Mouse (Mus musculus): ENCODE results near the gene Ugt1a7c.

Ugt1a7c gene

DNA sequence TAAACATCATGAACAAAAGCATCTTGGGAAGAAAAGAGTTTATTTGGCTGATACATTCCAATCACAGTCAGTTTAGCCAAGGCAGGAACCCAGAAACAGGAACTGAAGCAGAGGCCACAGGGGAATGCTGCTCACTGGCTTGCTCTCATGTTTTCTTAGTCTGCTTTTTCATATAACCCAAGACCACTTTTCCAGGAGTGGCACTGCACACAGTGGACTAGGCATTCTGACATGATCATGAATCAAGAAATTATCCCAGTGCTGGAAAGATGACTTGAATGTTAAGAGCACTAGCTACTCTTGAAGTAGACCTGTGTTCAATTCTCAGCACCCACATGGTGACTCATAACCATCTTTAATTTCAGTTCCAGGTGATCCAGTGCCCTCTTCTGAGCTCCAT lies 130.9 kb downstream of the Ugt1a7c start:
- no peak for TF ChIP-seq GATA4 (IDR thresholded peaks at IDR 0.05; ENCODE audit: insufficient replicate concordance, low read length)

- TF ChIP-seq GATA4 (IDR thresholded peaks at IDR 0.05; ENCODE audit: insufficient replicate concordance, low read length) = no peak
These were observed 132.0 kb downstream of the Ugt1a7c start, which contains the start of gene Mroh2a for GRCm38 (mm10) chr1:88226670-88227379. Mroh2a (plus strand) TSS chr1:88226986.

DNA sequence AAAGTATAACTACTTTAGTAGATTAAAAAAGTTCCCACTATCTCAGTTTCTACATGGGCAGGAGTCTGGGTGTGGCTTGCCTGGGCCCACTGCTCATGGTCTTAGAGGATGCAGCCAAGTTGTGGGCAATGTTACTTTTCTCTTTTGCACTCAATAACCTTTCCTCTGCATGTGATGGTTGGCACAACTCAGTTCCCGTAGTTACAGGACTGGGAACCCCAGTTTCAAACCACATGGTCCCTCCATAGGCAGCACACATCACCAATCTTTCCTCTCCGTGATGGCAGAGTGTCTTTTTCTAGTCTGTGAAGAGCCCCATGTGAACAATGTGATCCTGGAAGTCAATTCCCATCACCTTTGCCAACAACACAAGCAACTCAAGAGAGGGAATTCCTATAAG lies 132.6 kb downstream of the Ugt1a7c start:
- no peak for TF ChIP-seq GATA4 (IDR thresholded peaks at IDR 0.05; ENCODE audit: insufficient replicate concordance, low read length)

DNA sequence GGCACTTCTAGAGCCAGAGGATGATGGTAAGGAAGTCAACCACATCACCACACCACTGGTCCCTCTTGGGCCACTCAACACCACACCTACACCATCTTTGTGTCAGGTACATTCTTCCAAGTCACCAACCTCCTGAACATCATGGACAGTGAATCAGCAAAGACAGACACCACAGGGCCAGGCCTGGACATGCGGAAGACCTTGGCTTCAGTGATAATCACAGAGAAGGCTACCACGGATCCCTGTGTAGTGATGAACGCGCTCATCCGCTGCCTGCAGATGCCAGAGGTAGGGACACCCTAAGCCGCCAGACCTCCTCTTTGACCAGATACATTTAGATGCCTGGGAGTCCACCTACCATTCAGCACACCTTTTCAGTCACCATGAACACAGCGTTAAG lies 133.3 kb downstream of the Ugt1a7c start:
- TF ChIP-seq GATA4 (IDR thresholded peaks at IDR 0.05; ENCODE audit: insufficient replicate concordance, low read length) = no peak

GRCm38 (mm10) chr1:88229566-88229965 lies 134.7 kb downstream of the Ugt1a7c start:
- no peak for TF ChIP-seq GATA4 (IDR thresholded peaks at IDR 0.05; ENCODE audit: insufficient replicate concordance, low read length)

- no peak for TF ChIP-seq GATA4 (IDR thresholded peaks at IDR 0.05; ENCODE audit: insufficient replicate concordance, low read length)
These were observed 135.1 kb downstream of the Ugt1a7c start for GRCm38 (mm10) chr1:88229986-88230385.

DNA sequence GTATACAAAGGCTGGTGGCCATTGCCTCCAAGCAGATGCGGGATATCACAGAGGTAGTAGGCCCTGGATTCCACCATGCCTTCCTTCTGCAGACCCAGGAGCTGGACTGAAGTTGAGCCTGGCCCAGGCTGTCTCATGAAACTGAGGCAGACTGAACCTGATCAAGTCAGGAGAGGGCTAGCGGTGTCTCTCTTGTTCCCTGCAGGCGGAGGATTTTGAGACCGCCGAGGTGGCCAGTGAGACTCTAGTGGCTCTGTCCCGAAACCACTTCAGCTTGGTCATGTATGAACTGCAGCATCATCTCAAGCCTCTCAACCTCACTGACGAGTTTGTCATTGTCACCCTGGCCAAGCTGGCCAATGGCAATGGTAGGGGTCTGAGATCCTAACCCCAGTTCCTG lies 135.6 kb downstream of the Ugt1a7c start:
- no peak for TF ChIP-seq GATA4 (IDR thresholded peaks at IDR 0.05; ENCODE audit: insufficient replicate concordance, low read length)

GRCm38 (mm10) chr1:88230981-88231802 lies 136.3 kb downstream of the Ugt1a7c start:
- no peak for TF ChIP-seq GATA4 (IDR thresholded peaks at IDR 0.05; ENCODE audit: insufficient replicate concordance, low read length)

GRCm38 (mm10) chr1:88231803-88232499 lies 137.1 kb downstream of the Ugt1a7c start:
- no peak for TF ChIP-seq GATA4 (IDR thresholded peaks at IDR 0.05; ENCODE audit: insufficient replicate concordance, low read length)

- no peak for TF ChIP-seq GATA4 (IDR thresholded peaks at IDR 0.05; ENCODE audit: insufficient replicate concordance, low read length)
These were observed 138.0 kb downstream of the Ugt1a7c start for GRCm38 (mm10) chr1:88232664-88233380.

GRCm38 (mm10) chr1:88233421-88234247 lies 138.8 kb downstream of the Ugt1a7c start:
- TF ChIP-seq GATA4 (IDR thresholded peaks at IDR 0.05; ENCODE audit: insufficient replicate concordance, low read length) = no peak

DNA sequence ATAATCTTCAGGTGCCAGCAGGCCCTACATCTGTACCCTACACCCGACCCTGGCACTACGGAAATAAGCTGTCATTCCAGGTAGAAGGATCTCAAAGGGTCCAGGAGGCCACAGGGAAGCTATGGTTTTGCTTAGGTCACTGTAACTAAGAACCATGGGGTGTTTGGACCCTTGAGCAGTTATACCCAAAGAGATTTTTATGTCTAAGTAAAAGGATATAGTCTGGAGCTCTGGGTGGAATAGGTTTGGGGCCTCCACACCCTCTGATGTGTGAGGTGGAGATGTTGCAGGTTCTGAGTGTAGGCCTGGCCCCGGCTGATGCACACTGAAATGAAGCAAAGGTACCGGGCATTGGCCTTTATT lies 139.4 kb downstream of the Ugt1a7c start:
- no peak for TF ChIP-seq GATA4 (IDR thresholded peaks at IDR 0.05; ENCODE audit: insufficient replicate concordance, low read length)

GRCm38 (mm10) chr1:88234646-88235045 lies 139.8 kb downstream of the Ugt1a7c start:
- TF ChIP-seq GATA4 (IDR thresholded peaks at IDR 0.05; ENCODE audit: insufficient replicate concordance, low read length) = no peak

All from liver, adult (tissue).